Mouse (Mus musculus) heart, embryonic 14.5 days (tissue): ENCODE results near the gene Flt1. TPM values are rescaled to one million over a fixed set of nuclear protein-coding genes. Genes with fewer than 3 reads are reported as not detected.

Experiments
- ATAC-seq: fragments of 200-750 bp; cut with Nextera tagmentation; 2 replicates; pipeline ENCODE4 v1.8.0; 2017; ENCODE audit warnings: low read depth, moderate TSS enrichment; ENCODE audit not compliant: insufficient number of reproducible peaks, insufficient read depth, low FRiP score
- H3K27ac ChIP-seq, 2 experiments: fragments of 200-500 bp in 1 of 2; fragments of 300-500 bp in 1 of 2; sonication (generic) in 1 of 2; replicated peaks in 1 of 2; 2 replicates each; pipeline ENCODE4 v1.5.1; 2012 to 2014; ENCODE audit warnings: low read depth in 2 of 2, low read length in 2 of 2, control low read depth in 1 of 2, mild to moderate bottlenecking in 1 of 2, mixed read lengths in 1 of 2; ENCODE audit not compliant: control insufficient read depth in 1 of 2, insufficient read depth in 1 of 2
- H3K27me3 ChIP-seq: fragments of 300-500 bp; sonication (generic); 2 replicates; pipeline ENCODE4 v1.6.1; 2014; ENCODE audit warnings: mild to moderate bottlenecking, low read length, control low read depth; ENCODE audit not compliant: control insufficient read depth, insufficient read depth
- H3K36me3 ChIP-seq: fragments of 300-500 bp; sonication (generic); 2 replicates; pipeline ENCODE4 v1.6.1; 2014; ENCODE audit warnings: mild to moderate bottlenecking, control low read depth, low read length, mixed read lengths; ENCODE audit not compliant: control insufficient read depth, insufficient read depth
- H3K4me1 ChIP-seq, 2 experiments: fragments of 200-500 bp in 1 of 2; fragments of 300-500 bp in 1 of 2; sonication (generic) in 1 of 2; 2 replicates each; pipeline ENCODE4 v1.6.1; 2012 to 2014; ENCODE audit warnings: low read length in 2 of 2, control low read depth in 1 of 2, mixed read lengths in 1 of 2; ENCODE audit not compliant: control insufficient read depth in 2 of 2, insufficient read depth in 2 of 2
- H3K4me2 ChIP-seq: fragments of 300-500 bp; sonication (generic); 2 replicates; pipeline ENCODE4 v1.6.1; 2014; ENCODE audit warnings: mild to moderate bottlenecking, low read length
- H3K4me3 ChIP-seq, 2 experiments: fragments of 200-500 bp in 1 of 2; fragments of 300-500 bp in 1 of 2; sonication (generic) in 1 of 2; 2 replicates each; pipeline ENCODE4 v1.5.1; 2012 to 2014; ENCODE audit warnings: low read length in 2 of 2, mild to moderate bottlenecking in 2 of 2, control low read depth in 1 of 2, low read depth in 1 of 2, moderate library complexity in 1 of 2; ENCODE audit not compliant: control insufficient read depth in 1 of 2, insufficient read depth in 1 of 2
- H3K9ac ChIP-seq: fragments of 300-500 bp; sonication (generic); 2 replicates; pipeline ENCODE4 v1.6.1; 2014; ENCODE audit warnings: mild to moderate bottlenecking, low read length
- H3K9me3 ChIP-seq: fragments of 300-500 bp; sonication (generic); 2 replicates; pipeline ENCODE4 v1.6.1; 2016; ENCODE audit warnings: low read length, control low read depth; ENCODE audit not compliant: control insufficient read depth
- WGBS: fragments of 180-500 bp; shearing (Covaris S2); extraction: QIAGEN DNeasy Blood & Tissue Kit; methylation state at CpG from one replicate; pipeline ENCODE4 v1.1.7; 2014; 5-methylcytosine and 5-hydroxymethylcytosine counted together
- polyA plus RNA-seq: library from polyadenylated mRNA; unstranded; fragments of >200 nt; fragmentation: Nextera tagmentation; extraction: Ambion mirVana; gene quantifications from 2 replicates; pipeline ENCODE4 v1.2.1, GENCODE M21; 2014

The Flt1 gene
- polyA plus RNA-seq, 1 experiment from 2014 or later = 28.9 TPM

DNA sequence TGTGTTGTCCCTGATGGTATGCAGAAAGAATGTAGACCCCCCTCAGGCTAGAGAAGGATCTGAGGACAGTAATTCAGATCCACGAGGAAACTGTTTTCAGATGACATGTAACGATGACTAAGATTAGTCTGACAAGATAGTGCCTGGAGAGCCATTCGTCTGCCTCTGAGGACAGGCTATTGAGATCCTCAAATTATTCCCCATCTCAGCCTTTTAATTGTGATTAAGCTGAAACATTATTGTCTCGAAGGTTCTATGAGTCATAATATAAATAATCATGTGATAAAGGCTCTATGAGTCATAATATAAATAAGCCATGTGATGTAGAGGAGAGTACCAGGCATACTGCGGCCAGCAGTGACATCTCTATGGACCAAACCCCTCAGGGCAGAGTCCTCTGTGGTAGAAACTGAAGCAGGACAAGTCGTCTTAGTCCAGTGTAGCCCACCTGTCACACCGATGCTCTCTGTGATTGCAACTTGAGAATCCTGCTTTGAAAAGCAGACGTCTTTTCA is 11.0 kb upstream of the Flt1 start:
- no peak for ATAC-seq
- no peaks in the 10 kb centered on the region for H3K27me3 ChIP-seq
- no peak overlapping the region for H3K9ac ChIP-seq
- H3K27ac ChIP-seq = no peak overlapping the region
- no peaks in the 10 kb centered on the region for H3K4me1 ChIP-seq
- no peak overlapping the region for H3K4me3 ChIP-seq
- no peaks in the 10 kb centered on the region for H3K36me3 ChIP-seq
- WGBS = 65% methylated on average over 8 of the region's 8 CpGs
- no peaks in the 10 kb centered on the region for H3K9me3 ChIP-seq
- H3K4me2 ChIP-seq = no peak overlapping the region

DNA sequence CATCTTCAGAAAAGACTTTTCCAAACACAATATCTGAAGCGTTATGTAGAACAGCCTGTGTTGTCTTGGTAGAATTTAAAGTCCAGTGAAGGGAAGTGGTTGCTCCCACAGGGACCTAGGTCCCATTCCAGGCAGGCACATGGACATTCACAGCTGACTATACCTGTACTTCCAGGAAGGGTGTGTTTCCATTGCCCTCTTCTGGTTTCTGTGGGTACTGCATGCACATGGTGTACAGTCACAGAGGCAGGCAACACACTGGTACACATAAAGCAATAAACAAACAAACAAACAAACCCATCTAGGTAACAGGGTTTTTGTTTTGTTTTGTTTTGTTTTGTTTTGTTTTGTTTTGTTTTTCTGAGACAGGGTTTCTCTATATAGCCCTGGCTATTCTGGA is 7.9 kb upstream of the Flt1 start:
- no peaks in the 10 kb centered on the region for H3K36me3 ChIP-seq
- H3K9ac ChIP-seq = no peak overlapping the region
- H3K4me2 ChIP-seq = no peak overlapping the region
- no peak for ATAC-seq
- no peak overlapping the region for H3K27ac ChIP-seq
- no peaks in the 10 kb centered on the region for H3K4me1 ChIP-seq
- 96% methylated on average over 1 of the region's 1 CpGs for WGBS
- no peaks in the 10 kb centered on the region for H3K9me3 ChIP-seq
- H3K27me3 ChIP-seq = peaks cover 8% of the 10 kb centered on the region
- H3K4me3 ChIP-seq = no peak overlapping the region

DNA sequence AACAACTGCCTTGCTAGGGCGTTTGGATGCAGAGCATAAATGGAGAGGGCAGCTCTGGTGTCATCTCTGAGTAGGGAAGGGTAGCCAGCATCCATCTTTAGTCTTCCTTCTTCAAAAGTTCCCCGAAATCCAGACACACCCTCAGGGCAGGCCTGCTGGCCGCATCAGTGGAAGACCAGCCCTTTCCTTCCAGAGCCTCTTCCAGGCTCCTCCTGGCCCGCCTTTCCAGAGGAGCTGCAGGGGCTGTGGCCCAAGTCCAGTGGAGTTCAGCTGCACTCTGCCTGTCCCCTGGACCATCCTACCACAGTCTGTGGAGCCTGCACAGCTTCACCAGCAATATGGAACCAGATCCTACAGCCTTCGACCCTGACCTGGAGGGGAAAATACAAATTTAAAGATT is 7.1 kb upstream of the Flt1 start:
- H3K27ac ChIP-seq = no peak overlapping the region
- no peak for ATAC-seq
- no peaks in the 10 kb centered on the region for H3K36me3 ChIP-seq
- H3K9ac ChIP-seq = no peak overlapping the region
- 62% methylated on average over 5 of the region's 5 CpGs for WGBS
- H3K4me2 ChIP-seq = no peak overlapping the region
- H3K27me3 ChIP-seq = peaks cover 15% of the 10 kb centered on the region
- no peaks in the 10 kb centered on the region for H3K4me1 ChIP-seq
- H3K9me3 ChIP-seq = no peaks in the 10 kb centered on the region
- H3K4me3 ChIP-seq = no peak overlapping the region

DNA sequence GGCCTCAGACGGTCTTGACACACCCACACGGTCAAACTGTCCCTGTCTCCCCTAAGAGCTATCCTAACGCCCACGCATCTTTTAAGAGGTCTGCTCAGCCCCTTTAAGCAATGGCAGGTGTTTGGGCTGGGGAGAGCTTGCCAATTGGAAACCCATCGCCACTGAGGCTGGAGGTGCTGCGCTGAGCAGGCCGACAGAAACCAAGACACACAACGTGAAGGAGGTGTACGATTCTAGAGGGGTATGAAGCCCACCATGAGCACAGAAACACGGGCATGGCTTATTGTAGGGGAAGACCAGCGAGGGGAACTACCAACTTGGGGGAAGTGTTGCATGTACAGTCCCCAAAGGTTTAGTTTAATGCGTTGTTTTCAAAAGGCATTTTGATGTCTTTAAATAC is 1.7 kb upstream of the Flt1 start:
- no peaks in the 10 kb centered on the region for H3K36me3 ChIP-seq
- H3K4me1 ChIP-seq = peaks cover 5 to 19% of the 10 kb centered on the region in 2 experiments; a peak in 3 of 4 replicates
- H3K27me3 ChIP-seq = peaks cover 60% of the 10 kb centered on the region
- WGBS = 23% methylated on average over 12 of the region's 12 CpGs
- no peak overlapping the region for H3K27ac ChIP-seq
- no peak for ATAC-seq
- H3K9ac ChIP-seq = no peak overlapping the region
- no peak overlapping the region for H3K4me2 ChIP-seq
- 0 out of 4 replicates have a peak overlapping the region, but pooled peaks of 1 of the 2 experiments have one; percentile 63 for H3K4me3 ChIP-seq
- H3K9me3 ChIP-seq = no peaks in the 10 kb centered on the region

DNA sequence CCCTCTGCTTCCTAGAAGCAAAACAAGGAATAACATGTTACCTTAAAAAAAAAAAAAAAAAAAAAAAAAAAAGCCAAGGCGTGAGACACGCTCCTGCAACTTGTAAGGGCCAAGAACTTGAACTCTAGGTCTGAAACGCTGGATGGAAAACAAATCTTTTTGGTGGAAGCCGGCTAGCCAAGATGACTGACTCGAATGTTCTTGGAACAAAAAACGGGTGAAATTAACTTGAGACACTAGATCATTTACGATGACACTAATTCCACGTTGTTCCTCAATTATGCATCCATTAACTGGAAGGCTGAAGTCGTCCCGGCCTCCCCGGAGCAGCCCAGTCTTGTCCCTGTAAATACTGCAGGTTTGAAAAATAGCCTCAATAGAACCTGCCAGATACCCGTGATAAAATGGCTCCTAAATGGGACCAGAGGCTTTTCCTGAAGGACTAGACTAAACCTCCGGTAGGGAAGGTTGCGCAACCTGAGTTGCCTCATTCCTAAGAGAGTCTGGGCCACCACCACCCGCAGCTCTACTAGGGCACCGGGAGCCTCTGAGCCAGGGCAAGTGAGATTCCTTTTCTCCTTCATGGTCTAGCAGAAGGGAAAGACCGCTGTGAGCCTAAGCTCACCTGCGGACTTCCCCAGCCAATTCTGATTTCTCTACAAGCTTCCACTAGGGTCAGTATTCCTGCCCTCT is 1.0 kb upstream of the Flt1 start:
- WGBS = 5% methylated on average over 18 of the region's 18 CpGs
- Histone ChIP-seq H3K9me3 (no peaks in the 10 kb centered on the region), H3K9ac (no peak overlapping the region), H3K36me3 (no peaks in the 10 kb centered on the region), H3K4me3 (peak overlapping the region; percentile 49 to 63), H3K27me3 (peaks cover 64% of the 10 kb centered on the region), H3K27ac (no peak overlapping the region), H3K4me2 (peak overlapping the region; percentile 90), H3K4me1 (peaks cover 5 to 19% of the 10 kb centered on the region in 2 experiments; a peak in 3 of 4 replicates)
- no peak for ATAC-seq

DNA sequence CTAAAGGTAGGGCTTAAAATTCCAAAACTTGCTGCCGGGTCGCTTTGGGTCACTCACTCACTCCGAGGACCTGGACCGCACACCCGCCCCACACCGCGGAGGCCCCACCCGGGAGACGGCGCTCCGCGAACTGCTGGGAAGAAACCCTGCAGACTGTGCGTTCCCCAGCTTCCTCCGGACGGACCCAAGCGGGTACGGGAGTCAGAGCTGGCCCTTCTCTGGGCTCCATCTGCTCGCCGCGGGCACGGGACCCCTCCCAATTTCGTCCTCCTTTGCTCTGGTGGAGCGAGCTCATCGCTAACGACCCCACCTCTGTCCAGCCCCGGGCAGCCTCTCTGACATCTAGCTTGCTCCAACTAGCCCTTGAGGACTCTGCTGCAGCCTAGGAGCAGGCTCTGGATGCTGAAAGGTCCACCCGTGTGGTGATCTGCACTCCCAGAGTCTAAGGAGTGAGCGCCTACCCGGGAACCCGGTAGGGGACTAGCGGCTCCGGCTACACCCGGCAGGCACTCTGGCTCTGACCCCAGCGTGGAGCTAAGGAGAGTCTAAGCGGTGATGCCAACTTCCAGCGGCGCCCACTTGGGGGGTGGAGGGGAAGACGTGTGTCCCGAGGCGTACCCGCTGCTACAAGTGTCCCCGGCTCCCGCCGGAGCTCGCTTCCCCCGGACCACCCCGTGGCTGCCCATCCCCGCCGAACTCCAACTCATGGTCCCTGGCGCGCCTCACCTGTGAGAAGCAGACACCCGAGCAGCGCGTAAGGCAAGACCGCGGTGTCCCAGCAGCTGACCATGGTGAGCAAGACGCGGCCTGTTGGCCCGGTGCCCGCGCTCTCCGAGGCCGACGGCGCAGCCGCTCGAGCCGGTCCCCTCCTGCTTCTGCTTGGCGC is 623 bp downstream of the Flt1 start:
- H3K36me3 ChIP-seq = no peaks in the 10 kb centered on the region
- H3K4me1 ChIP-seq = peaks cover 8 to 19% of the 10 kb centered on the region in 2 experiments; a peak in 3 of 4 replicates
- peak overlapping the region; percentile 90 for H3K4me2 ChIP-seq
- peak overlapping the region; percentile 13 to 69; a peak in 3 of 4 replicates for H3K27ac ChIP-seq
- peak; percentile 58 for ATAC-seq
- H3K9me3 ChIP-seq = no peaks in the 10 kb centered on the region
- under 1% methylated on average over 66 of the region's 69 CpGs for whole genome bisulfite sequencing
- peak overlapping the region; percentile 76 for H3K9ac ChIP-seq
- peaks cover 79% of the 10 kb centered on the region for H3K27me3 ChIP-seq
- H3K4me3 ChIP-seq = peak overlapping the region; percentile 49 to 63

DNA sequence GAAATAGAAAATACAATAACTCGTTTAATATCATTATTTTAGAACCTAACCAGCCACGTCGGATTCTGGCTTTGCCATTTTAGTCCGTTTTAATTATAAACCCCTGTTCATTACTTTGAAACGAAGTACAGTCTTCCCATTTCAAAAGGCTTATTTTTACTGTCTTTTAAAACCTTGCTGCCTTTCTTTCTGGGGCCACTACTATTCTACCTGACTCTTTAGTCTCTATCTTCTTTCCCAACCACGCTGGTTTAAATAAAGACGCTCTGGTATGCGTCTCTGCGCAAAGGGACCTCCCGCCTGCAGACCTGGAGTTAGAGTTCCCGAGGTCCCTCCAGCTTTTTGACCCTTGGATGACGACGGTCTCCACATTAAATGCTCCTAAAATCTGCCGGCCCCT is 1.4 kb downstream of the Flt1 start:
- Histone ChIP-seq H3K36me3 (no peaks in the 10 kb centered on the region), H3K27ac (no peak overlapping the region), H3K4me2 (peak overlapping the region; percentile 90), H3K9ac (peak overlapping the region; percentile 76), H3K4me1 (peaks cover 8 to 19% of the 10 kb centered on the region in 2 experiments; a peak in 3 of 4 replicates), H3K4me3 (peak overlapping the region; percentile 38 to 63), H3K9me3 (no peaks in the 10 kb centered on the region), H3K27me3 (peaks cover 80% of the 10 kb centered on the region)
- WGBS = under 1% methylated on average over 14 of the region's 14 CpGs
- ATAC-seq = no peak
